Comparison of ENCODE assay signal across 13 mouse cellular contexts in genomic region chr5:148895034-148895433, GRCm38 (mm10). TPM values are rescaled to one million over a fixed set of nuclear protein-coding genes. Genes with fewer than 3 reads are reported as not detected.
DNase-seq lines count a peak whose midpoint lies in the region; ATAC-seq and TF ChIP-seq lines count a peak whose summit lies in the region.
"Had no signal": no experiment of that assay in that cellular context is flagged by ENCODE, and none has a peak within 500 bp of the region (broad histone marks: within the 10 kb centered on the region; RNA-seq: fewer than 3 reads in every experiment).

No protein-coding gene starts in this region.

- no peak overlapping the region for H3ac ChIP-seq in myocyte (ENCODE audit: control insufficient read depth, insufficient read length)

- DNase-seq in liver, embryonic 13.5 days = no peak
- no peak for DNase-seq in liver, embryonic 11.5 days (ENCODE audit: low spot score)
- peak; percentile 52 for DNase-seq in brain, embryonic 14.5 days (ENCODE audit: low read depth)
- peak; percentile 32 to 34 for DNase-seq in kidney, adult 8-10 months
- DNase-seq in ovary, adult 18-20 months (ENCODE audit: low spot score) = no peak
- DNase-seq in embryo, embryonic 10.5 days (ENCODE audit: low spot score) = no peak
- DNase-seq: adrenal gland, adult 2 months; cerebellum, adult 9-10 months; gastrocnemius, postnatal 36 days; lung, postnatal 10 days; right cerebral cortex, postnatal 4 days had no signal

- no peaks in the 10 kb centered on the region for H3K27me3 ChIP-seq in liver, embryonic 13.5 days
- no peaks in the 10 kb centered on the region for H3K27me3 ChIP-seq in liver, embryonic 11.5 days (replicated peaks; ENCODE audit: control insufficient read depth, insufficient read depth, low read length)
- H3K27me3 ChIP-seq in myocyte (ENCODE audit: control insufficient read depth, insufficient read depth, insufficient read length) = no peaks in the 10 kb centered on the region

- no peak for TF ChIP-seq POLR2A in brain, embryonic 14.5 days (IDR thresholded peaks at IDR 0.05; ENCODE audit: borderline replicate concordance, extremely low read depth, insufficient read depth, insufficient read length, poor library complexity, severe bottlenecking)
- TF ChIP-seq POLR2A in myocyte (IDR thresholded peaks at IDR 0.05; ENCODE audit: insufficient read length, low read depth) = no peak

- peak overlapping the region; percentile 98 for H3K27ac ChIP-seq in liver, embryonic 13.5 days
- H3K27ac ChIP-seq in liver, embryonic 11.5 days (ENCODE audit: low read depth, low read length) = no peak overlapping the region

- peaks cover 5% of the 10 kb centered on the region; the same call in 1 of the 2 replicates for H3K9me3 ChIP-seq in liver, embryonic 13.5 days (replicated peaks)
- no peaks in the 10 kb centered on the region for H3K9me3 ChIP-seq in liver, embryonic 11.5 days (ENCODE audit: control insufficient read depth, low read length)

- ATAC-seq in liver, embryonic 13.5 days (ENCODE audit: low read depth) = no peak
- ATAC-seq in liver, embryonic 11.5 days (replicated peaks; ENCODE audit: low FRiP score) = no peak

- TF ChIP-seq CTCF in brain, embryonic 14.5 days (IDR thresholded peaks at IDR 0.05; ENCODE audit: borderline replicate concordance, extremely low read depth, insufficient read depth, insufficient read length) = no peak

- no peak overlapping the region for H3K4me2 ChIP-seq in liver, embryonic 13.5 days
- H3K4me2 ChIP-seq in liver, embryonic 11.5 days = no peak overlapping the region
- peak overlapping the region; percentile 92 for H3K4me2 ChIP-seq in myocyte (ENCODE audit: low read depth)
- H3K4me2 ChIP-seq: heart, embryonic 11.5 days had no signal

- 65% methylated on average over 5 of the region's 5 CpGs for WGBS in liver, embryonic 13.5 days (ENCODE audit: insufficient replicate concordance)
- 72% methylated on average over 5 of the region's 5 CpGs for WGBS in liver, embryonic 11.5 days

- no peaks in the 10 kb centered on the region for H3K79me2 ChIP-seq in myocyte (ENCODE audit: control insufficient read depth, insufficient read depth)

- H3K9ac ChIP-seq in liver, embryonic 13.5 days = 0 out of 2 replicates have a peak overlapping the region, but pooled peaks have one; percentile 34
- H3K9ac ChIP-seq in liver, embryonic 11.5 days (ENCODE audit: low read depth, low read length) = no peak overlapping the region

- peaks cover 49% of the 10 kb centered on the region for H3K36me3 ChIP-seq in liver, embryonic 13.5 days
- peaks cover 26% of the 10 kb centered on the region for H3K36me3 ChIP-seq in liver, embryonic 11.5 days (ENCODE audit: control insufficient read depth, insufficient read depth, low read length)
- peaks cover 19% of the 10 kb centered on the region for H3K36me3 ChIP-seq in myocyte (ENCODE audit: control insufficient read depth, insufficient read depth)

- H3K4me3 ChIP-seq in liver, embryonic 13.5 days (replicated peaks) = no peak overlapping the region
- H3K4me3 ChIP-seq in liver, embryonic 11.5 days (ENCODE audit: low read depth, low read length) = no peak overlapping the region
- H3K4me3 ChIP-seq in myocyte = no peak overlapping the region

- peaks cover 56% of the 10 kb centered on the region for H3K4me1 ChIP-seq in liver, embryonic 13.5 days (replicated peaks)
- peaks cover 34% of the 10 kb centered on the region for H3K4me1 ChIP-seq in liver, embryonic 11.5 days (replicated peaks; ENCODE audit: control insufficient read depth, insufficient read depth, low read length)

TF ChIP-seq in myocyte, 11 proteins besides CTCF, POLR2A, EP300 and RAD21:
- TF ChIP-seq SRF (IDR thresholded peaks at IDR 0.05; ENCODE audit: control insufficient read depth, insufficient read length, low read depth) = no peak
- no peak for TF ChIP-seq E2F4 (IDR thresholded peaks at IDR 0.05; ENCODE audit: insufficient read depth)
- TF ChIP-seq CEBPB (IDR thresholded peaks at IDR 0.05; ENCODE audit: insufficient read depth, poor library complexity, severe bottlenecking) = no peak

RNA-seq across cellular contexts. Expression of gene Katnal1, which starts 34.1 kb away (rescaled TPM):
- 8.4 and 12.7 TPM in 2 replicates for polyA plus RNA-seq in liver, embryonic 13.5 days (2015; fragmentation: Nextera tagmentation; extraction: Ambion mirVana)
- 18.9 and 19.5 TPM in 2 replicates for polyA plus RNA-seq in liver, embryonic 11.5 days (2014; fragmentation: Nextera tagmentation; extraction: Ambion mirVana)
- 21.4 and 27.0 TPM in 2 replicates for polyA plus RNA-seq in brain, embryonic 14.5 days (2012; rRNA removed)
- 7.6 TPM for polyA plus RNA-seq in myocyte (2012; fragmentation: generic; extraction: Trizol)

Comparison
In these comparisons a context has a peak if more than half of its experiments do, and no peak if none do; other contexts are left out.
1. DNase-seq: peak in brain, embryonic 14.5 days (single experiment) and kidney, adult 8-10 months (2 of 2); none in liver, embryonic 13.5 days (single experiment), liver, embryonic 11.5 days (single experiment), ovary, adult 18-20 months (single experiment) and embryo, embryonic 10.5 days (single experiment).